Mouse (Mus musculus) E14TG2a.4 (cell line): Measurements from ENCODE around the gene Slc6a16.

Experiments used
- H3K27me3 ChIP-seq: 2 replicates; pipeline ENCODE4 v1.6.1; 2014; ENCODE audit warnings: low read length, control low read depth; ENCODE audit not compliant: insufficient read depth
- H3K36me3 ChIP-seq: 2 replicates; pipeline ENCODE4 v1.6.1; 2014; ENCODE audit warnings: low read length, control low read depth; ENCODE audit not compliant: insufficient read depth
- H3K4me1 ChIP-seq: replicated peaks from 2 replicates; pipeline ENCODE4 v1.6.1; 2014; ENCODE audit warnings: low read depth, low read length, control low read depth
- H3K4me3 ChIP-seq: replicated peaks from 2 replicates; pipeline ENCODE4 v1.5.1; 2014; ENCODE audit warnings: mild to moderate bottlenecking, low read length
- H3K9me3 ChIP-seq: 2 replicates; pipeline ENCODE4 v1.6.1; 2014; ENCODE audit warnings: low read length, control low read depth
- CTCF ChIP-seq: conservative IDR thresholded peaks from 2 replicates; pipeline ENCODE4 v1.5.1; 2014; ENCODE audit warnings: low read length
- NANOG ChIP-seq: IDR thresholded peaks from 2 replicates; pipeline ENCODE4 v1.6.1; 2014; ENCODE audit warnings: borderline replicate concordance, low read length, mixed read lengths
- POU5F1 ChIP-seq: IDR thresholded peaks from 2 replicates; pipeline ENCODE4 v1.6.1; 2014; ENCODE audit warnings: low read length, borderline replicate concordance

The Slc6a16 gene

GRCm38 (mm10) chr7:45309455-45309854 is 68.6 kb downstream of the Slc6a16 start:
- H3K9me3 ChIP-seq = no peaks in the 10 kb centered on the region
- TF ChIP-seq POU5F1 = no peak
- TF ChIP-seq CTCF = peak; percentile 68

GRCm38 (mm10) chr7:45312023-45312422 is 71.1 kb downstream of the Slc6a16 start:
- Histone ChIP-seq H3K4me1 (peaks cover 48% of the 10 kb centered on the region), H3K36me3 (peaks cover 87% of the 10 kb centered on the region), H3K27me3 (no peaks in the 10 kb centered on the region), H3K9me3 (no peaks in the 10 kb centered on the region), H3K4me3 (no peak overlapping the region)
- TF ChIP-seq NANOG (no peak), CTCF (no peak), POU5F1 (no peak)

More at GRCm38 (mm10) chr7:45309455-45309854, 68.6 kb downstream of the Slc6a16 start:
- H3K36me3 ChIP-seq = peaks cover 76% of the 10 kb centered on the region
- no peak overlapping the region for H3K4me3 ChIP-seq
- no peaks in the 10 kb centered on the region for H3K27me3 ChIP-seq
- peaks cover 59% of the 10 kb centered on the region for H3K4me1 ChIP-seq

DNA sequence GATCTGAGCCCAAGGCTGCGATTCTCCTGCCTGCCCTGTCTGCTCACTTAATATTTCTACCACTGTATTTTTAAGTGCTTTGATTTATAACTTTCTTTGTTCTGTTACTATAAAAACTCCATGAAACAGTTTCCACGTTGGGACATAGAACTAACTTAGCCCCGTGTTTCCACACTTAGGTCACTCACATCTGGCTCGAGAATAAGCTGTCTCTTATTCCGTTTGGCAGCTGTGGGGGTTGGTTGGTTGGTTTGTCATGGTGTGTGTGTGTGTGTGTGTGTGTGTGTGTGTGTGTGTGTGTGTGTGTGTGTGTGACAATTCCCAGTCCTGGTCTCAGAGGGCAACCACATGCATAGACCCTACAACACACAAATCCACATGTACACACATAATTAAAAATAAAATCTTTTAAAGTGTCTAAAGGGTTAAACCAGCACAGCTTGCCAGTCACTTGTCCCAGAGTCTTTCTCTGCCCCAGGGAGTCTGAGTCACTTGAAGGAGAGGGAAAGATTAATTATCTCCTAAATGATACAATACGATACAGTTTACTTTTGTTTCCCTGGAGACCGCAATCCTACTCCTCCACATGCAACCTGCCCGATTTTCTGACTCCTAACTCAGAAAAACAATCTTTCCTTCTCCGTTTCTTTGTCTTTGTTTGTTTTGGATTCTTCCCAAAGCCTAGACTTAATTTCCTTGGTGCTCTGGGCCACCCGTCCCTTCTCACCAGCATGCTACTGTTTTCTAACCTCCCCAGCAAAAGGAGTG is 72.0 kb downstream of the Slc6a16 start:
- H3K4me1 ChIP-seq = peaks cover 55% of the 10 kb centered on the region

GRCm38 (mm10) chr7:45313495-45313894 is 72.6 kb downstream of the Slc6a16 start:
- no peak for TF ChIP-seq POU5F1
- TF ChIP-seq NANOG = no peak
- Histone ChIP-seq H3K9me3 (no peaks in the 10 kb centered on the region), H3K4me1 (peaks cover 55% of the 10 kb centered on the region), H3K36me3 (peaks cover 85% of the 10 kb centered on the region), H3K4me3 (no peak overlapping the region), H3K27me3 (no peaks in the 10 kb centered on the region)

More for the DNA sequence above, 72.0 kb downstream of the Slc6a16 start:
- TF ChIP-seq NANOG (no peak), CTCF (no peak), POU5F1 (no peak)
- H3K36me3 ChIP-seq = peaks cover 85% of the 10 kb centered on the region
- no peaks in the 10 kb centered on the region for H3K27me3 ChIP-seq
- no peaks in the 10 kb centered on the region for H3K9me3 ChIP-seq
- no peak overlapping the region for H3K4me3 ChIP-seq

GRCm38 (mm10) chr7:45315182-45315701 is 74.4 kb downstream of the Slc6a16 start:
- H3K4me1 ChIP-seq = peaks cover 48% of the 10 kb centered on the region
- H3K27me3 ChIP-seq = no peaks in the 10 kb centered on the region
- H3K4me3 ChIP-seq = no peak overlapping the region
- TF ChIP-seq CTCF (no peak), NANOG (no peak), POU5F1 (no peak)
- H3K9me3 ChIP-seq = no peaks in the 10 kb centered on the region
- peaks cover 93% of the 10 kb centered on the region for H3K36me3 ChIP-seq

DNA sequence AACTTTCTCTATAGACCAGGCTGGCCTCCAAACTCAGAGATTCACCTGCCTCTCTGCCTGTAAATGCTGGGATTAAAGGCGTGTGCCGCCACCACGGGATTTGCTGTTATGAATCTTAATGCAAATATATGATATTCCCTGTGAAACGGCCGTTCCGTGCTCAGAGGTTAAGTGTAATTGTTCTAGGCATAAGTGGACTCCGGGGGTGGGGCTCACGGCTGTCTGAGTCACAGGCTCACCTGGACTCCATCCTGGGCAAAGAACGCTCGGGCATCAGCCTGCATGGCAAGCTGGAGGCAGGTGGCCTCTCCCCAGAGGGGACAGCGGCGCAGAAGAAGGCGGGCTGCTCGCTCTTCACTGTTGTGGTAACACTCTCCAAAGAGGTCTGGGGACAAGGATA is 75.7 kb downstream of the Slc6a16 start:
- peaks cover 43% of the 10 kb centered on the region for H3K4me1 ChIP-seq
- no peaks in the 10 kb centered on the region for H3K27me3 ChIP-seq
- peaks cover 88% of the 10 kb centered on the region for H3K36me3 ChIP-seq
- peak overlapping the region; percentile 17; the same call in 1 of the 2 replicates for H3K4me3 ChIP-seq
- no peak for TF ChIP-seq POU5F1
- H3K9me3 ChIP-seq = no peaks in the 10 kb centered on the region

- Histone ChIP-seq H3K4me3 (no peak overlapping the region), H3K9me3 (no peaks in the 10 kb centered on the region), H3K36me3 (peaks cover 81% of the 10 kb centered on the region), H3K27me3 (no peaks in the 10 kb centered on the region), H3K4me1 (peaks cover 30% of the 10 kb centered on the region)
- TF ChIP-seq POU5F1 (no peak), CTCF (no peak), NANOG (no peak)
Observed at GRCm38 (mm10) chr7:45322245-45322644, 81.4 kb downstream of the Slc6a16 start.
